Mouse (Mus musculus): ENCODE data around the gene Mertk.
"Not testable (repeated sequence)": the region's sequence is repeated elsewhere in the genome, so short reads cannot be mapped to it uniquely, and the experiment has no call there.

Gene Mertk

GRCm38 (mm10) chr2:128698693-128699181, at the start of gene Mertk:
Gene Mertk, plus strand, starts transcription at chr2:128698956.
- peak; percentile 38 to 54 for DNase-seq (ENCODE audit: low spot score in 2 of 2)

GRCm38 (mm10) chr2:128680661-128681060, 18.1 kb upstream of the Mertk start:
- DNase-seq (ENCODE audit: low spot score in 2 of 2) = no peak

- DNase-seq (ENCODE audit: low spot score in 2 of 2) = peak; percentile 88 to 89
Measured at GRCm38 (mm10) chr2:128686921-128687557, 11.7 kb upstream of the Mertk start, which contains the start of gene Anapc1. Gene Anapc1, minus strand, starts transcription at chr2:128687391.

GRCm38 (mm10) chr2:128687558-128688120, 11.1 kb upstream of the Mertk start:
- DNase-seq (ENCODE audit: low spot score in 2 of 2) = no peak

- DNase-seq (ENCODE audit: low spot score in 2 of 2) = no peak
Measured at GRCm38 (mm10) chr2:128692336-128692735, 6.4 kb upstream of the Mertk start.

GRCm38 (mm10) chr2:128692771-128693170, 6.0 kb upstream of the Mertk start:
- DNase-seq (ENCODE audit: low spot score in 2 of 2) = no peak

GRCm38 (mm10) chr2:128693236-128693635, 5.5 kb upstream of the Mertk start:
- DNase-seq (ENCODE audit: low spot score in 2 of 2) = no peak

GRCm38 (mm10) chr2:128693828-128694227, 4.9 kb upstream of the Mertk start:
- not testable (repeated sequence) for DNase-seq (ENCODE audit: low spot score in 2 of 2)

- DNase-seq (ENCODE audit: low spot score in 2 of 2) = no peak
Measured at GRCm38 (mm10) chr2:128694548-128694947, 4.2 kb upstream of the Mertk start.

GRCm38 (mm10) chr2:128696426-128696825, 2.3 kb upstream of the Mertk start:
- DNase-seq (ENCODE audit: low spot score in 2 of 2) = no peak

- DNase-seq (ENCODE audit: low spot score in 2 of 2) = no peak
Measured at GRCm38 (mm10) chr2:128697047-128697446, 1.7 kb upstream of the Mertk start.

GRCm38 (mm10) chr2:128697566-128697965, 1.2 kb upstream of the Mertk start:
- DNase-seq (ENCODE audit: low spot score in 2 of 2) = no peak

- DNase-seq (ENCODE audit: low spot score in 2 of 2) = peak; percentile 34 to 41
Measured at GRCm38 (mm10) chr2:128698140-128698692, 540 bp upstream of the Mertk start.

- DNase-seq (ENCODE audit: low spot score in 2 of 2) = no peak
Measured at GRCm38 (mm10) chr2:128699201-128699885, 587 bp downstream of the Mertk start.

GRCm38 (mm10) chr2:128704474-128704873, 5.7 kb downstream of the Mertk start:
- no peak for DNase-seq (ENCODE audit: low spot score in 2 of 2)

GRCm38 (mm10) chr2:128709264-128709663, 10.5 kb downstream of the Mertk start:
- no peak for DNase-seq (ENCODE audit: low spot score in 2 of 2)

- no peak for DNase-seq (ENCODE audit: low spot score in 2 of 2)
Measured at GRCm38 (mm10) chr2:128710609-128711008, 11.9 kb downstream of the Mertk start.

- no peak for DNase-seq (ENCODE audit: low spot score in 2 of 2)
Measured at GRCm38 (mm10) chr2:128712940-128713339, 14.2 kb downstream of the Mertk start.

- DNase-seq (ENCODE audit: low spot score in 2 of 2) = no peak
Measured at GRCm38 (mm10) chr2:128713548-128714003, 14.8 kb downstream of the Mertk start.

- DNase-seq (ENCODE audit: low spot score in 2 of 2) = no peak
Measured at GRCm38 (mm10) chr2:128714724-128715241, 16.0 kb downstream of the Mertk start.

- no peak for DNase-seq (ENCODE audit: low spot score in 2 of 2)
Measured at GRCm38 (mm10) chr2:128715979-128716378, 17.2 kb downstream of the Mertk start.

GRCm38 (mm10) chr2:128719380-128719779, 20.6 kb downstream of the Mertk start:
- DNase-seq (ENCODE audit: low spot score in 2 of 2) = no peak

All from spleen, postnatal 36 days (tissue).